Mouse (Mus musculus): ENCODE measurements around the gene Dda1. TPM values are rescaled to one million over a fixed set of nuclear protein-coding genes. Genes with fewer than 3 reads are reported as not detected.

Dda1 gene
- polyA plus RNA-seq, 1 experiment from 2014 or later, result 128 TPM

GRCm38 (mm10) chr8:71486136-71486529, 17.1 kb downstream of the Dda1 start:
- Histone ChIP-seq H3K27me3 (ENCODE audit: insufficient read depth, poor library complexity, severe bottlenecking) (peaks cover 34% of the 10 kb centered on the region), H3K9me3 (no peaks in the 10 kb centered on the region), H3K27ac (peak overlapping the region; percentile 92), H3K36me3 (peaks cover 20% of the 10 kb centered on the region), H3K4me3 (peak overlapping the region; percentile 75), H3K4me1 (peaks cover 37% of the 10 kb centered on the region)
- no peak for DNase-seq (ENCODE audit: low spot score)
- 30% methylated on average over 7 of the region's 7 CpGs for WGBS

GRCm38 (mm10) chr8:71487691-71488445, 18.9 kb downstream of the Dda1 start, which contains the start of gene Gtpbp3:
Gene Gtpbp3, plus strand, starts transcription at chr8:71488103.
- Histone ChIP-seq H3K27ac (peak within 1 kb of the TSS; percentile 94), H3K27me3 (ENCODE audit: insufficient read depth, poor library complexity, severe bottlenecking) (peaks cover 17% of the 10 kb centered on the region), H3K4me3 (peak within 1 kb of the TSS; percentile 84), H3K4me1 (peaks cover 37% of the 10 kb centered on the region), H3K9me3 (no peaks in the 10 kb centered on the region), H3K36me3 (peaks cover 31% of the 10 kb centered on the region)
- no peak for DNase-seq (ENCODE audit: low spot score)
- WGBS, result under 1% methylated on average over 33 of the region's 33 CpGs

DNA sequence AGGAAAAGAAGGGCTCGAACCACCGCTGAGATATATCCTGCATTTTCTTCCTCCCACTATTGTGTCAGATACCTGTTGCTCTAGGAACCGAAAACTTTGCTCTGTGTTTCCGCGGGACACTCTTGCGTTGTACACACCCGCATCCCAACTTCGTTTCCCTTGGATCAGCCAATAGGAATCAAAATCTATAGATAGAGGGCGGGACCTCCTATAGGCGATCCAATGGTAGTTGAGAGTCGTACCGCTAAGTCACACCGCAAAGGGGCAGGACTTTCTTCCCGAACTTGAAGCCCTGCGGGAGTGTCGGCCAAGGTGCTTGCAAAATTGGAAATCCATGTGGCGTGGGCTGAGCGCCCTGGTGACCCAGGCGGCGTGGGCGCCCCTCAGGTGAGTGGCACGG, 19.5 kb downstream of the Dda1 start:
- under 1% methylated on average over 22 of the region's 22 CpGs for WGBS
- DNase-seq (ENCODE audit: low spot score), result peak; percentile 93
- Histone ChIP-seq H3K4me3 (peak overlapping the region; percentile 84), H3K27me3 (ENCODE audit: insufficient read depth, poor library complexity, severe bottlenecking) (0 out of 2 replicates have a peak, but pooled peaks cover 11% of the 10 kb centered on the region), H3K36me3 (peaks cover 36% of the 10 kb centered on the region), H3K9me3 (no peaks in the 10 kb centered on the region), H3K4me1 (peaks cover 37% of the 10 kb centered on the region), H3K27ac (peak overlapping the region; percentile 94)

- 24% methylated on average over 16 of the region's 16 CpGs for WGBS
- peak overlapping the region; percentile 69; the same call in 1 of the 2 replicates for H3K27ac ChIP-seq
- H3K27me3 ChIP-seq (ENCODE audit: insufficient read depth, poor library complexity, severe bottlenecking), result no peaks in the 10 kb centered on the region
- DNase-seq (ENCODE audit: low spot score), result peak; percentile 83
- peak overlapping the region; percentile 24; the same call in 1 of the 2 replicates for H3K4me3 ChIP-seq
- H3K9me3 ChIP-seq, result no peaks in the 10 kb centered on the region
- peaks cover 43% of the 10 kb centered on the region for H3K36me3 ChIP-seq
- peaks cover 52% of the 10 kb centered on the region for H3K4me1 ChIP-seq
Observed at GRCm38 (mm10) chr8:71495039-71495438, 26.0 kb downstream of the Dda1 start.

DNA sequence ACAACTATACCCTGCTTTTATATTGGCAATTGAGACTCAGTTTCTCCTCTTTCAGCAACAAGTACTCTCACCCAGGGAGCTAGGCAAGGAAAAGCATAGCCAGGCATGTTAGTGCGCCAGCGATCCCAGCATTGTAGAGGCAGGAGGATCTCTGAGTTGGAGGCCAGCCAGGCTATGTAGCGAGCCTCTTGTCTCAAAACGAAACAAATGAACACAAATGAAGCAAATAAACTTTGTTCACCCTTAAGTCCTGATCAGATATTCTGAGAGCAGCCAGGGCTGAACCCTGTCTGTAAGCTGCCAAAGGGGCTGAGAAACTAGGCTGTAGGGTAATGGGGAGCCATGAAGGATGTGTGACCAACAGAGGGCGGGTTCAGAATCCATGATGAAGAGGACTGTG, 26.8 kb downstream of the Dda1 start:
- no peak for DNase-seq (ENCODE audit: low spot score)
- Histone ChIP-seq H3K36me3 (peaks cover 36% of the 10 kb centered on the region), H3K27ac (peak overlapping the region; percentile 56; the same call in 1 of the 2 replicates), H3K9me3 (no peaks in the 10 kb centered on the region), H3K4me3 (no peak overlapping the region), H3K27me3 (ENCODE audit: insufficient read depth, poor library complexity, severe bottlenecking) (no peaks in the 10 kb centered on the region), H3K4me1 (peaks cover 54% of the 10 kb centered on the region)
- WGBS, result 89% methylated on average over 5 of the region's 5 CpGs

DNA sequence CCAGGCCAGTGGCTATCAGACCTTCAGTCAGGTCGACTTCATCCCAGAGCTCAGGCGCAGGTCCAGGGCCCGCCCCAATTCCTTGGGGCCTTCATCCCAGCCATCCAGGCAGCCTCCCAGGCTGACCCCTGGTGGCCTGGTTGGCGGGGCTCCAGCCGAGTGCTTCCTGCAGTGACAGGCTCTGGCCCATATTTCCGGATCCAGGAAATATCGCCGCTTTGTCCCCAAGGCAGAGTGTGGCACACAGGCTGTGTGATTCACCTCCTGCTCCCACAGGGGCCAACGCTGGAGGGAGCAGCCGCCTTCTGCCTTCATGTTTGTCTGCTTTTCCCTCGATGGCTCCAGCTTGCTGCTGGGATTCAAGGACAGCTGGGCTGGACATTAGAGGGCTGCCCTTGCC, 27.5 kb downstream of the Dda1 start:
- Histone ChIP-seq H3K27me3 (ENCODE audit: insufficient read depth, poor library complexity, severe bottlenecking) (no peaks in the 10 kb centered on the region), H3K36me3 (peaks cover 29% of the 10 kb centered on the region), H3K4me1 (peaks cover 54% of the 10 kb centered on the region), H3K4me3 (no peak overlapping the region), H3K27ac (peak overlapping the region; percentile 56; the same call in 1 of the 2 replicates), H3K9me3 (no peaks in the 10 kb centered on the region)
- peak; percentile 82 for DNase-seq (ENCODE audit: low spot score)
- 35% methylated on average over 11 of the region's 11 CpGs for WGBS

DNA sequence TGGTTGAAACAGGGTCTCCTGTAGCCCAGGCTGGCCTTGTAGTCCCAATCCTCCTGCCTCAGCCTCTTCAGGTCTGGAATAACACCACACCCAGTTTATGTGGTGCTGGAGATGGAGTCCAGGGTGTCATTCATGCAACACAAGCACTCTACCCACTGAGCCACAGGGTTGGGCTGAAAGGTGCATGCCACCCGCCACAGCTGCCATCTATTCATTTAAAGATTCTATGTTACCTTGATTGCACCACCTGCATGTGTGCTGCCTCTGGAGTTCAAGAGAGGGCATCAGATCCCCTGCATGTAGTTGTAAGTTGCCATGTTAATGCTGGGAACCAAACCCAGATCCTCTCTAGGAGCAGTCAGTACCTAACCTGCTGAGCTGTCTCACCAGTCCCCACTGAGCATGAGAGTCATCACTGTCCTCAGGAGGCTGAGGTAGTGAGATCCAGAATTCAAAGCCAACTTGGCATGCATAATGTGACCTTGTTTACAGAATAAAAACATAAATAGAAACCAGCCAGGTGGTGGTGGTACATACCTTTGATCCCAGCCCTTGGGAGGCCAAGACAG, 28.2 kb downstream of the Dda1 start:
- Histone ChIP-seq H3K4me3 (no peak overlapping the region), H3K9me3 (no peaks in the 10 kb centered on the region), H3K27me3 (ENCODE audit: insufficient read depth, poor library complexity, severe bottlenecking) (no peaks in the 10 kb centered on the region), H3K27ac (peak overlapping the region; percentile 79; the same call in 1 of the 2 replicates), H3K36me3 (peaks cover 22% of the 10 kb centered on the region), H3K4me1 (peaks cover 54% of the 10 kb centered on the region)
- 93% methylated on average over 1 of the region's 1 CpGs for WGBS
- DNase-seq (ENCODE audit: low spot score), result no peak

GRCm38 (mm10) chr8:71497881-71498501, 29.0 kb downstream of the Dda1 start:
- peak overlapping the region; percentile 79 for H3K27ac ChIP-seq
- no peaks in the 10 kb centered on the region for H3K9me3 ChIP-seq
- no peak for DNase-seq (ENCODE audit: low spot score)
- H3K4me1 ChIP-seq, result peaks cover 55% of the 10 kb centered on the region
- peaks cover 14% of the 10 kb centered on the region for H3K36me3 ChIP-seq
- H3K4me3 ChIP-seq, result peak overlapping the region; percentile 32
- H3K27me3 ChIP-seq (ENCODE audit: insufficient read depth, poor library complexity, severe bottlenecking), result no peaks in the 10 kb centered on the region
- 14% methylated on average over 15 of the region's 15 CpGs for WGBS

DNA sequence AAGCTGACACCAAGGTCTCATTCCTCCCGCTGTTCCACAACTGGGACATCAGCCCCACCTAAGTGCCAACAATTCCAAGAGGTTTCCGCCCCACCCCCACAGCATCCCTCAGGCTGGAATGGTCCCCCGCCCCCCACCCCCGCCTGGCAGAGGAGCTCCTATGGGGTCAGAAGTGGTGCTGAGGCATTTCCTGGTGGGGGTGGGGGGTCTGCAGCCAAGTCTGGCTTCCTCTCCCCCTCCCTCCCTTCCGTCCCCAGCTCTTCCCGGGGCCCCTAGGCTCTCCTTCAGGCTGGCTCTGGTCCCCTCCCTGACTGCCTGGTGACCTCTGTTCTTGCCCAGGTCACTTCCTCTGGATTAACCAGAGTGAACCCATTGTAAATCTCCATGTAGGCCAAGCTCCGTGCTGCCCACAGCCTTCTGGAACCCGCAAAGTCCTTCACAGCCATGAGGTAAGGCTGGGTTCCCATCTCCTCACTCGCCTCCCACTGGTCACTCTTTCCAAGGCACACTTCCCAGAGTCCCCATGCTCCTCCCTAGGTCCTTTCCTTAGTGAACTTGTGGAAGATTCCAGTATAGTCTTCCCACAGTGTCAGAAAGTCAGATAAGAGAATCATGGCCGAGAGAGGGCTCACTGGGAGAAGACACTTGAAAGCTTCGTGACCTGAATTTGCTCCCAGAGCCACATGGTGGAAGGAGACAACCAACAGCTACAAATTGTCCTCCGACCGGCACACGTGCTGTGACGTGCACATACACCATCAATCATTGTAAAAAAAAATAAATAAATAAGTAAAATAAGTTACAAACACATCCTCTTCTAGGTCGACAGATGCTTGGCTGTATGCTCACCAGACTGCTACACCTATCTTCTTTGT, 30.1 kb downstream of the Dda1 start:
- DNase-seq (ENCODE audit: low spot score), result no peak
- Histone ChIP-seq H3K27me3 (ENCODE audit: insufficient read depth, poor library complexity, severe bottlenecking) (no peaks in the 10 kb centered on the region), H3K36me3 (peaks cover 6% of the 10 kb centered on the region; the same call in 1 of the 2 replicates), H3K4me1 (peaks cover 59% of the 10 kb centered on the region), H3K27ac (peak overlapping the region; percentile 79), H3K9me3 (no peaks in the 10 kb centered on the region), H3K4me3 (peak overlapping the region; percentile 32)
- 23% methylated on average over 16 of the region's 16 CpGs for WGBS

DNA sequence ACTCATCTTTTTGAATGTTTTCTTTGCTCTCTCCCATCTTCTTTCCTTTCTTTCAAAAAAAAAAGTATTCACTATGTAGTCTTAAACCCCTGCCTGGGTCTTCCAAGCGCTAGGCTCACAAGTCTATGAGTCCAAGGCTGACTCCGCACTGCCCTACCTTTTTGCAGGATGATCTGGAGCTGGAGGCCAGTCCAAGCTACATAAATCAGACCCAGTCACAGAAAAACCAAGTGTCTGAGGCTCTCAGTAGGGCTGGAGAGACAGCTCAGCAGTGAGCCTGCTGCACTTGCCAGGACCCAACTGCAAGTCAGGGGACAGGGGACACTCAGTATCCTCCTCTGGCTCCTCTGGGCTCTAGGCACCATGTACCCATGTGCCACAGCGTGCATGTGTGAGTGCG, 35.4 kb downstream of the Dda1 start:
- H3K9me3 ChIP-seq, result no peaks in the 10 kb centered on the region
- H3K27me3 ChIP-seq (ENCODE audit: insufficient read depth, poor library complexity, severe bottlenecking), result peaks cover 42% of the 10 kb centered on the region
- no peak overlapping the region; the same call in 1 of the 2 replicates for H3K27ac ChIP-seq
- peaks cover 33% of the 10 kb centered on the region for H3K4me1 ChIP-seq
- WGBS, result 82% methylated on average over 4 of the region's 4 CpGs
- no peak overlapping the region for H3K4me3 ChIP-seq
- 0 out of 2 replicates have a peak, but pooled peaks cover 13% of the 10 kb centered on the region for H3K36me3 ChIP-seq
- DNase-seq (ENCODE audit: low spot score), result no peak

GRCm38 (mm10) chr8:71505326-71505725, 36.3 kb downstream of the Dda1 start:
- Histone ChIP-seq H3K9me3 (no peaks in the 10 kb centered on the region), H3K4me3 (no peak overlapping the region), H3K27ac (no peak overlapping the region), H3K36me3 (0 out of 2 replicates have a peak, but pooled peaks cover 10% of the 10 kb centered on the region), H3K4me1 (peaks cover 27% of the 10 kb centered on the region), H3K27me3 (ENCODE audit: insufficient read depth, poor library complexity, severe bottlenecking) (peaks cover 52% of the 10 kb centered on the region)
- WGBS, result 85% methylated on average over 4 of the region's 4 CpGs
- no peak for DNase-seq (ENCODE audit: low spot score)

DNA sequence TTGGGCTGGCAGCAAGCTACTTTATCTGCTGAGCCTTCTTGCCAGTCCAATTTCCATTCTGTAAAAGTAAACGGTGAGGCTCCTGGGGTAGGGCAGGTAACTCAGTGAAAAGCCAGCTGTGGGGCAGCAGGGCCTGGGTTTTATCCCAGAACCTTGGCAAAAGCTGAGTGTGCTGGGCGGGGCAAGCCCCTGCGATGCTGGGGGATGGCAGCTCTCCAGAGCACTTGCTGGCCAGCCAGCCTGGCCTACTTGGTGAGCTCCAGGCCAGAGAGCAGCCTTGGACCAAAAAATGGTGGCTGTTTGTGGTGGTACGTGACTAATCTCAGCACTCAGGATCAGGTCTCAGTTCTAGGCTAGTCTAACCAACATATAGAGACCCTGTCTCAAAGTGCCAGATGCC, 37.0 kb downstream of the Dda1 start:
- Histone ChIP-seq H3K9me3 (no peaks in the 10 kb centered on the region), H3K4me3 (no peak overlapping the region), H3K4me1 (peaks cover 24% of the 10 kb centered on the region), H3K36me3 (0 out of 2 replicates have a peak, but pooled peaks cover 10% of the 10 kb centered on the region), H3K27ac (no peak overlapping the region), H3K27me3 (ENCODE audit: insufficient read depth, poor library complexity, severe bottlenecking) (peaks cover 58% of the 10 kb centered on the region)
- 72% methylated on average over 4 of the region's 4 CpGs for WGBS
- no peak for DNase-seq (ENCODE audit: low spot score)
